Mouse (Mus musculus) liver, embryonic 14.5 days (tissue): ENCODE measurements around the gene Rhbdd1.

Source experiments
- CTCF ChIP-seq: IDR thresholded peaks from 2 replicates; pipeline ENCODE4 v1.5.1; 2016; ENCODE audit warnings: antibody characterized with exemption, low read depth, control low read depth
- EP300 ChIP-seq: IDR thresholded peaks from 2 replicates; pipeline ENCODE4 v1.6.1; 2016; ENCODE audit warnings: antibody characterized with exemption, low read depth

DNA sequence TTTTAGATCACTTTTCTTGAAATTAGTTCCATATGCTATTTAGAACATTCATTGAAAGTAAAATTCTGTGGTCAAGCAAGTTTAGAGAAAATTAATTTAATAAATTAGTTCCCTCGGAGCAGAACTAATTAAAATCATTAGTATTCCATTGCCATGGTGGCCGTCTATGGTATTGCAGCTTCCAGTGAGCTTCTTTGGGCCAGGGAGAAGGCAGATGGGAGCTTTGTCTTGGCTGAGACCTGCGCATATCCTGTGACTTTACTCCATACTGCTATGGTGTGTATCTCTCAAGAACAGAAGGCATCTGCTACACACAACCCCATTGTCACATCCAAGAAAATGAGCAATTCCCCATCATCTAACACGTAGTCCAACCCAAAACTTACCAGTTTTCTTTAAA is 65.7 kb downstream of the Rhbdd1 start:
- TF ChIP-seq EP300 = no peak
- TF ChIP-seq CTCF = peak; percentile 39
